Mouse (Mus musculus) brain, embryonic 14.5 days (tissue): ENCODE data around the gene Slc25a24.

Experiments
- CTCF ChIP-seq: fragments of 200-500 bp; IDR thresholded peaks from 2 replicates; pipeline ENCODE4 v1.5.1; 2012; ENCODE audit warnings: inconsistent platforms, mild to moderate bottlenecking, moderate library complexity, borderline replicate concordance; ENCODE audit not compliant: insufficient read depth, insufficient read length; ENCODE audit errors: extremely low read depth
- POLR2A ChIP-seq: fragments of 200-500 bp; IDR thresholded peaks from 2 replicates; pipeline ENCODE4 v1.6.1; 2012; ENCODE audit warnings: mild to moderate bottlenecking, inconsistent platforms, borderline replicate concordance; ENCODE audit not compliant: poor library complexity, insufficient read depth, insufficient read length, severe bottlenecking; ENCODE audit errors: extremely low read depth

- TF ChIP-seq CTCF (no peak), POLR2A (no peak)
Observed at GRCm38 (mm10) chr3:109178705-109179104, 55.8 kb downstream of the Slc25a24 start.
